Mouse (Mus musculus) G1E (cell line): ENCODE results near the gene Ush1c.

Source experiments
- CTCF ChIP-seq: IDR thresholded peaks from 2 replicates; pipeline ENCODE4 v1.5.1; 2012; ENCODE audit warnings: low read depth, low read length, inconsistent platforms, mixed read lengths
- POLR2AphosphoS5 ChIP-seq: IDR thresholded peaks from 2 replicates; pipeline ENCODE4 v1.6.1; 2012; ENCODE audit warnings: low read depth, low read length, inconsistent platforms; ENCODE audit not compliant: insufficient replicate concordance
- TAL1 ChIP-seq: conservative IDR thresholded peaks from 2 replicates; pipeline ENCODE4 v1.6.1; 2012; ENCODE audit warnings: low read depth, low read length, inconsistent platforms, mixed read lengths

DNA sequence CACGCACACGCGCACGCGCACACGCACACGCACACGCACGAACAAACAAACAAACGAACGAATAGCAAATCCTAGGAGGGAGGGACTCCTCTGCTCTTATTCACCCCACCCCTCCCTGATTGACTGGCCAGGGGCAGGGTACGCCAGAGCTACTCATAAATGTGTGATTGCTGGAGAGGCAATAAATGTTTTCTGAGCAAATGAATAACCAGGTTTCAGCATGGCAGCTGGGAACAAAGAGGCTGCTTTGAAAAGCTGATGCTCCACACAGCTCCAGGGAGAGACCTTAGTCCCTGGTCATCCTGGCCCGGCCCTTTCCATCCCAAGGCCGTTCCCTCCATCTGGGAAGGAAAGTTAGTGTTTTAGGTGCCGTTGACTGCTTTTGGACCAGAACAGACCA is 1.9 kb downstream of the Ush1c start:
- TF ChIP-seq CTCF (no peak), TAL1 (no peak), POLR2AphosphoS5 (no peak)
